Mouse (Mus musculus): ENCODE data around the gene Kidins220. TPM values are rescaled to one million over a fixed set of nuclear protein-coding genes. Genes with fewer than 3 reads are reported as not detected.

Kidins220 gene
- total and polyA plus RNA-seq, 2 experiments from 2014 or later: 104 to 295 TPM

DNA sequence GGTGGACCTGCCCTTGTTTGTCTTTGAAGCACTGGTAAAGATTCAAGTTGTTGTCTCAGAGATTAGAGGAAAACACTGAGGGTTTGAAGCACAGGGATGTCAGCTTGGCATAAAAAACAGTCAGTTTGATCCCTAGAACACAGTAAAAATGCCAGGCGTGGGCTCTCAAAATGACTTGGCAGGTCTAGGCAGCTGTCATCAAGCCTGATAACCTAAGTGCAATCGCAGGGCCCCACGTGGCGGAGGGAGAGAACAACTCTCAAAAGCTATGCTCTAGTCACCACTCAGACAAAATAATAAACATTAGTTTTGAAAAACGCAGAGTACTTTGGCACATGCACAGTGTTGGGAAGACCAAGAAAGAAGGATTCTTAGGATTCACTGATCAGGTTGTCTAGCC lies 10.5 kb downstream of the Kidins220 start:
- H3K9me3 ChIP-seq (ENCODE audit: low read length): no peaks in the 10 kb centered on the region
- no peaks in the 10 kb centered on the region for H3K27me3 ChIP-seq (ENCODE audit: insufficient read depth, low read length)
- peaks cover 26% of the 10 kb centered on the region for H3K36me3 ChIP-seq (ENCODE audit: insufficient read depth, low read length)
- WGBS: 84% methylated on average over 5 of the region's 5 CpGs
- ATAC-seq (ENCODE audit: low FRiP score) (no peak), DNase-seq (ENCODE audit: low spot score) (no peak)
- H3K9ac ChIP-seq (replicated peaks; ENCODE audit: low read length, poor library complexity, severe bottlenecking): no peak overlapping the region
- H3K4me1 ChIP-seq (ENCODE audit: insufficient read depth, low read length): no peaks in the 10 kb centered on the region
- TF ChIP-seq CTCF (IDR thresholded peaks at IDR 0.05): no peak
- no peak overlapping the region for H3K4me2 ChIP-seq (ENCODE audit: low read depth, low read length, poor library complexity, severe bottlenecking)
- H3K27ac ChIP-seq (ENCODE audit: low read depth, low read length): no peak overlapping the region
- H3K4me3 ChIP-seq (ENCODE audit: low read depth, low read length): no peak overlapping the region

DNA sequence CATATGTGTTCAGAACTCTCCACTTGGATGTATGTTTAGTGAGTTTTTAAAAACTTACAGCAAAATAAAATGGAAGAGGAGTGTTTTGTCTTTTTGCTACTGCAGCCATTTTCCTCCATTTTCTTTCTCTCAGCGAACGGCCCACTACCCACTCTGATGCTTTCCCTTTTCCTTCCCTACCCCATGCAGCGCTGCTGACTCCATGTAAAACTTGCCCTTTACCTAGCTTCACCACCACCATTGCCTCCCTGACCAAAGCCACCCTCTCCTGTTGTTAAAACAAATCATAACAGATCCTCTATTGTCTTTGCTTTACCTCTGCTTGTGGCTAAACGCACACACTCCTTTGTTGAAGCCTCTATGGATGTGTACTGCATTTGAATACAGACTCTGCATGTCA lies 20.6 kb downstream of the Kidins220 start:
- H3K9me3 ChIP-seq (ENCODE audit: low read length): no peaks in the 10 kb centered on the region
- H3K9ac ChIP-seq (replicated peaks; ENCODE audit: low read length, poor library complexity, severe bottlenecking): no peak overlapping the region
- ATAC-seq (ENCODE audit: low FRiP score): no peak
- no peak overlapping the region for H3K4me3 ChIP-seq (ENCODE audit: low read depth, low read length)
- no peak overlapping the region for H3K4me2 ChIP-seq (ENCODE audit: low read depth, low read length, poor library complexity, severe bottlenecking)
- no peak for TF ChIP-seq CTCF (IDR thresholded peaks at IDR 0.05)
- no peaks in the 10 kb centered on the region for H3K4me1 ChIP-seq (ENCODE audit: insufficient read depth, low read length)
- H3K27me3 ChIP-seq (ENCODE audit: insufficient read depth, low read length): no peaks in the 10 kb centered on the region
- 88% methylated on average over 4 of the region's 4 CpGs for WGBS
- no peak for DNase-seq (ENCODE audit: low spot score)
- no peak overlapping the region for H3K27ac ChIP-seq (ENCODE audit: low read depth, low read length)
- H3K36me3 ChIP-seq (ENCODE audit: insufficient read depth, low read length): peaks cover 74% of the 10 kb centered on the region

DNA sequence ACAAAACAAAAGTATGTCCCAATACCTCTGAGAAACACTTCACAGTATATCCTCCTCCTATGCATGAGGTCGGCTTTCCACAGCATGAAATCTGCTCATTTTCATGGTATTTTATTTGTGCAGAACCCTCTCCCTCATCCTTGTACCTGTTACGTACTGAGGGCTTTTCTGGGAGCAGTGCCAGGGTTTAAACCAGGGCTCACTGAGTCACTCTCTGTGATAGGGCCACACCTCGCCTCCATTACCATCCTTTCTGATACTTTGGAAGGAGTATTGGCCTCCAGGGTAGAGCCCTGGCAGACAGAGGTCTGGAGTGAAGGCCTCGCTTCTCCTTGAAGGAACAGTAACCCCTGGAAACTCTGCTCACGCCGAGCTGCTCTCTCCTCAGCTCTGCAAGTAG lies 30.6 kb downstream of the Kidins220 start:
- peaks cover 63% of the 10 kb centered on the region for H3K36me3 ChIP-seq (ENCODE audit: insufficient read depth, low read length)
- no peak overlapping the region for H3K9ac ChIP-seq (replicated peaks; ENCODE audit: low read length, poor library complexity, severe bottlenecking)
- no peaks in the 10 kb centered on the region for H3K27me3 ChIP-seq (ENCODE audit: insufficient read depth, low read length)
- ATAC-seq (ENCODE audit: low FRiP score) (no peak), DNase-seq (ENCODE audit: low spot score) (no peak)
- no peaks in the 10 kb centered on the region for H3K4me1 ChIP-seq (ENCODE audit: insufficient read depth, low read length)
- no peak for TF ChIP-seq CTCF (IDR thresholded peaks at IDR 0.05)
- WGBS: 86% methylated on average over 6 of the region's 6 CpGs
- H3K4me3 ChIP-seq (ENCODE audit: low read depth, low read length): no peak overlapping the region
- no peak overlapping the region for H3K4me2 ChIP-seq (ENCODE audit: low read depth, low read length, poor library complexity, severe bottlenecking)
- no peak overlapping the region for H3K27ac ChIP-seq (ENCODE audit: low read depth, low read length)
- no peaks in the 10 kb centered on the region for H3K9me3 ChIP-seq (ENCODE audit: low read length)

DNA sequence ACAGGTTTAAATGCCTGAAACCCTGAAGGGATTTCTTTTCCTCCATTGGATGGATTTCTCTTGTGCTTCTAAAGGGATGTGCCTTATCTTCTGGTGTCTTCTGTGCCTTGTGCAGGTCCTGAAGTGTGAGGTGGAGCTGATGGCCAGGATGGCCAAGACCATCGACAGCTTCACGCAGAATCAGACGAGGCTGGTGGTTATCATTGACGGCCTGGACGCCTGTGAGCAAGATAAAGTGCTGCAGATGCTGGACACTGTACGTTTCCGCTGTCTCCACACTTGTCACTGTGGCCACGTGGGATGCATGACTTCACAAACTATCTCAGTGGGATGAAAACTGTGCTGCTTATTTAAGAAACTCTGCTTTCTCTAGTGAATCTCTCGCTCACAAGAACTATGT lies 35.2 kb downstream of the Kidins220 start:
- Histone ChIP-seq H3K4me1 (ENCODE audit: insufficient read depth, low read length) (no peaks in the 10 kb centered on the region), H3K4me3 (ENCODE audit: low read depth, low read length) (no peak overlapping the region), H3K27me3 (ENCODE audit: insufficient read depth, low read length) (no peaks in the 10 kb centered on the region), H3K9me3 (ENCODE audit: low read length) (no peaks in the 10 kb centered on the region), H3K27ac (ENCODE audit: low read depth, low read length) (no peak overlapping the region), H3K9ac (replicated peaks; ENCODE audit: low read length, poor library complexity, severe bottlenecking) (no peak overlapping the region), H3K36me3 (ENCODE audit: insufficient read depth, low read length) (peaks cover 71% of the 10 kb centered on the region), H3K4me2 (ENCODE audit: low read depth, low read length, poor library complexity, severe bottlenecking) (no peak overlapping the region)
- DNase-seq (ENCODE audit: low spot score) (no peak), ATAC-seq (ENCODE audit: low FRiP score) (no peak)
- no peak for TF ChIP-seq CTCF (IDR thresholded peaks at IDR 0.05)
- WGBS: 95% methylated on average over 9 of the region's 9 CpGs

DNA sequence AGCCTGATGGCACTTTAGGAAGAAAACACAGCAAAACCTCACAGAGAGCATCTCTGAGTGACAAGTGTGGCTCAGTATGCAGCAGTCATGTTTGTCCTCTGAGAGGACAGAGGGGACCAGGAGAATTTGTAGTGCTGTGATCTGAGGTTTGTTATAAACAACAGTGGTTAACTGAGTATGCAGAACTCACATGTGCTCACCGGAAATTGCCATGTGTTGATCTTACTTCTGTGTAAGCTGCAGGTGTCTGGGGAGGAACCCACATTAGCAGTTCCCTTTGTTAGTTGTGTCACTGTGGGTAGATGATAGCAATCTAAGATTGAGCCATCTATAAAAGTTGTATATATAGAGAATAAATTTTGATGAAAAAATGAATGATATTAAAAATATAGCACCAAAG lies 35.7 kb downstream of the Kidins220 start:
- H3K4me3 ChIP-seq (ENCODE audit: low read depth, low read length): no peak overlapping the region
- no peak overlapping the region for H3K27ac ChIP-seq (ENCODE audit: low read depth, low read length)
- H3K9me3 ChIP-seq (ENCODE audit: low read length): no peaks in the 10 kb centered on the region
- peaks cover 72% of the 10 kb centered on the region for H3K36me3 ChIP-seq (ENCODE audit: insufficient read depth, low read length)
- H3K4me1 ChIP-seq (ENCODE audit: insufficient read depth, low read length): no peaks in the 10 kb centered on the region
- no peak for TF ChIP-seq CTCF (IDR thresholded peaks at IDR 0.05)
- H3K27me3 ChIP-seq (ENCODE audit: insufficient read depth, low read length): no peaks in the 10 kb centered on the region
- DNase-seq (ENCODE audit: low spot score): no peak
- H3K4me2 ChIP-seq (ENCODE audit: low read depth, low read length, poor library complexity, severe bottlenecking): no peak overlapping the region
- 93% methylated on average over 1 of the region's 1 CpGs for WGBS
- no peak overlapping the region for H3K9ac ChIP-seq (replicated peaks; ENCODE audit: low read length, poor library complexity, severe bottlenecking)
- ATAC-seq (ENCODE audit: low FRiP score): no peak

DNA sequence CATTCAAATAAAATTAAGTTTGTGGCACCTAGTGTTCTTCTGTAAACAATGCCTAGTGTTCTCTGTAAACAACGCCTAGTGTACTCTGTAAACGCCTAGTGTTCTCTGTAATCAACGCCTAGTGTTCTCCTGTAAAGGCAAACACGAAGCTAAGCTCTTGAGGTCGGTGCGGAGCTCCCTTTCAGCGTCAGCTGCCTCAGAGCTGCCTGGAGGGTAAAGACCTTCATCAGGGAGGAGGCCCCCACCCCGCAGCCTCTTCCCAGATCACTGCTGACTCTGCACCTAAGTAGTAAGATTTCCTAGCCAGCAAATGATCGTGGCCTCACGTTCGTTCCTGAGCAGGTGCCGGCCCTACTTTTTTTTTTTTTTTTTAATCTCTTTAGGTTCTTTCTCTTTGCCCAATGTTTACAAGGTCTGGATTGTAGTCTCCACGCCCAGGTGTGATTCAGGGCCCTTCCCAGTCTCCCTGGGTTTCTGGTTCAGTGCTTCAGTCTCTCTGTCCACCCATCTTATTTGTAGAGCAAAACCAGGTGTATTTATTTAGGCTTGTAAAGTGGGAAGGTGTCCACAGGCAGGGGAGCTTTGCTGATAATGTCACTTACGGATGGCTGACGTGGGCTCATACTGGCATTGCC lies 37.1 kb downstream of the Kidins220 start:
- H3K9me3 ChIP-seq (ENCODE audit: low read length): no peaks in the 10 kb centered on the region
- no peak overlapping the region for H3K4me2 ChIP-seq (ENCODE audit: low read depth, low read length, poor library complexity, severe bottlenecking)
- no peak for ATAC-seq (ENCODE audit: low FRiP score)
- H3K36me3 ChIP-seq (ENCODE audit: insufficient read depth, low read length): peaks cover 78% of the 10 kb centered on the region
- no peak for TF ChIP-seq CTCF (IDR thresholded peaks at IDR 0.05)
- 84% methylated on average over 15 of the region's 15 CpGs for WGBS
- H3K27ac ChIP-seq (ENCODE audit: low read depth, low read length): no peak overlapping the region
- H3K9ac ChIP-seq (replicated peaks; ENCODE audit: low read length, poor library complexity, severe bottlenecking): no peak overlapping the region
- H3K4me1 ChIP-seq (ENCODE audit: insufficient read depth, low read length): no peaks in the 10 kb centered on the region
- no peak for DNase-seq (ENCODE audit: low spot score)
- no peak overlapping the region for H3K4me3 ChIP-seq (ENCODE audit: low read depth, low read length)
- H3K27me3 ChIP-seq (ENCODE audit: insufficient read depth, low read length): no peaks in the 10 kb centered on the region
